Mouse (Mus musculus) kidney, adult 2 months (tissue): ENCODE data around the gene Th.

Experiments
- CTCF ChIP-seq: fragments of 200-500 bp; conservative IDR thresholded peaks from 2 replicates; pipeline ENCODE4 v1.5.1; 2011; ENCODE audit warnings: low read depth, mild to moderate bottlenecking, control low read depth, low read length, moderate library complexity, mixed read lengths; ENCODE audit not compliant: insufficient read depth, insufficient read length
- POLR2A ChIP-seq: fragments of 200-500 bp; IDR thresholded peaks from one replicate; pipeline ENCODE4 v1.6.1; 2011; ENCODE audit warnings: low read depth, low read length, control low read depth

DNA sequence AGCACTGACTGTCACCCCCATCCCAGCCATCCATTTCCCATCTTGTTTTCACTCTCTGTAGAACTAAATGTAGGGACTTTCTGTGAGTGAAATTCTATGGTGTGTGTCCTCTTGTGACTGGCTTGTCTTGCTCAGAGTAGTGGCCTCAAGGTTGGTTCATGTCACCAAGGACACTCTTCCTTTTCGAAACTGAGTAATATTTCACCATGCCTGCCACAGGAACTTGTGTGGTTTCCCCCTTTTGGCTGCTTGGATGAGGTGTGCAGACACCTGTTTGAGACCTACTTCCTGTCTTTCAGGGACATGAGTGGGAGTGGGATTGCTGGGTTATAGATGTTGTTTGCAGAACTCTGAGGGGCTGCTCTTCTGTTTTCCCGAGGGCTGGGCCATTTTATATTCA lies 20.8 kb downstream of the Th start:
- TF ChIP-seq CTCF, result no peak
- no peak for TF ChIP-seq POLR2A
